Mouse (Mus musculus): ENCODE measurements around the gene Ttc25.
"Not testable (repeated sequence)": the region's sequence is repeated elsewhere in the genome, so short reads cannot be mapped to it uniquely, and the experiment has no call there.

Ttc25 gene

DNA sequence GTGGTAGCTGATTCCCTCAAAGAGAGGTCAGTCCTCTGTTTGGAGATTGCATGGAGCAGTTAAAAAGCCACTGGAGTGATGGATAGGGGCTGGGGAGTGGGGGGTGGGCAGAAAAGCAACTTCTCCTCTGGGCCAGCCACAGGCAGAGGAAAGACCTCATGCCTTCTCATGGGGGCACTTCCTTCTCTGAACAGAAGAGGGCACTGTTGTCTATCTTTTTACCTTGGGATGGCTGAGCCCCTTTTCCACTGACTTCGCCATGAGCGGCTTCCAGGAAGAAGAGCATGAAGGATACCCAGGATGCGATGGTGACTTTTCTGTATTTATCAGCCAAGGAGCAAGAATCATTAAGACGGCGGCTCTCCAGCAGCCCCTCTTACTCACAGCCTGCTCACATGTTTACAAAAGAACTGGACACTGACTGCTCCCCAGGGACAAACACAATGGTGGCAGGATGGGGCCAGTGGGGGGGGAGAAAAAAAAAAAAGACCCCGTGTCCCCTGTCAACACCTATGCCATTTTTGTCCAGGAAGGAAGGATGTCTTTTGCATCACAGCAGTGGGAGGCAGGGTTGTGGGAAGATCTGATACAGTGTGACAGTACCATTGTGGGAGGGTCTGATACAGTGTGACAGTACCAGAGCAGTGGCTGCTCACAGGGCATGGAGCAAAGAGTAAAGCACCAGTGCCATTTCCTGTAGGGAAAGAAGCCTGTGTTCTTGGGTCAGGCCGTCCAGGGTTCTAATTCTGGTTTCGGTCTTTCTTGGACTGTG, 25.2 kb downstream of the Ttc25 start:
- peak in 1 of 2 experiments; percentile 74 for DNase-seq (ENCODE audit: low spot score in 2 of 2)

DNA sequence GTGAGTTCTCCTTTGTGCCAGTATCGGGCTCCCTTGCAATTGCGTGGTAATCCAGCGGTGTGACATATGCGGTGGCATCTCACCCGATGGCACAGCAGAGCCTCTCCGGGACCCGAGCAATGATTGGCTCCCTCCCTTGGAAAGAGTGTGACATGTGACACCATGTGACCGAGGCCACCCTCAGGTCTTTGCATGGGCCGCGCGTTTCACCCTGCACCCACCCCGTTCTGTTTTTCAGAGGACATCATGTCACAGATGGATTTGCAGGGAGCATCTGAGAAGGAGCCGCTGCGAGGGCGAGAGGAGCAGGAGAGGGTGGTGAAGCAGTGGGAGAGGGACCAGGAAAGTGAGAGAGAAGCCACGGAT, 25.8 kb downstream of the Ttc25 start:
- DNase-seq (ENCODE audit: low spot score in 2 of 2): peak in 1 of 2 experiments; percentile 32

DNA sequence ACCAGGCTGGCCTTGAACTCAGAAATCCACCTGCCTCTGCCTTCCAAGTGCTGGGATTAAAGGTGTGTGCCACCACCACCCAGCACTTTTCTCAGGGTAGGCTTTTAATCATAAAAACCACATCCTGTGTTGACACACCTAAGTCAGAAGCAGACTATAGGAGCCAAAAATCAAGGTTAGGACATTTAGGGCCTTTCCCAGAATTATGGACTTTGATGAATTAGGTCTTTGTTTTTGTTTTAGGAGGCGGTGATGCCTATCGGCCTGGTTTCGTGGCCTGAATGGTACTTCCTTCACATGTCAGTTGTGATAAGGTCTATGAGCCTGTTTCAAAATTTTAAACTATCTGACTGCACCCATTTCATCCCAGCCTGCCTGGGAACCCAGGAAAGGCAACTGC, 28.8 kb downstream of the Ttc25 start:
- DNase-seq (ENCODE audit: low spot score in 2 of 2): no peak

DNA sequence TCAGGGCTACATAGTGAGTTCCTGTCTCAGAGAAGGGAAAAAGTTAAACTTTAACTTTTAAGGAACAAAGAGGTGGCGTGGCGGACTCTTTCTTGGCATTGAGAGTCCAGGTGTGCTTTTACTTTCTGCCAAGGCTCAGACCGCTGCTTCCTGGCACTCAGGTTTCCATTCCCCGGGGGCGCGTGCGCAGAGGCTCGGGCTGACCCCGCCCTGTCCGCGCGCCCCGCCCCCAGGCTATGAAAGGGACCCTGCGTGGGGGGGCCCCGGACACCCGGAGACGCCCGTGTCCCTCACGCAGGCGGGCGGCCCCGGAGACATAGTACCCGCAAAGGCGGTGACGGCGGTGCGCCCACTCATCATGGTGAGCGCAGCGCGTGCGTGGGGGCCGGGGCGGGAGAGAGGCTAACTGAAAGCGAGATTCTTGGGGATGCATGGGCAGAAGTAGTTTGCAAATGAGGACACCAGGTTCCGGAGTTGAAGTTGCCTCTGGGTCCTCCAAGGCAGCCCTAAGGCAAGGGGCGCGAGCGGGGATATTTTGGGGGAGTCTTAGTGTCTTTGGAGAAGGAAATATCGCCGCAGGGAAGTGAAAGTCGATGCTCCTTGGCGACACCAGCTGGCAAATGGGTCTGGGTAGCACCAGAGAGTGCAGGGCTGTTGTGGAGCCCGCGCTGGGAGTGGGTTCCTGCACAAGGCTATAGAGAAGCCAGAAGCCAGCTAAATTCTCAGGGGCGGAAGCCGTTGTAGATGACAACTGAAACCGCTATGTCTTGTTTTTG, 29.5 kb downstream of the Ttc25 start, which contains the start of gene Cnp:
Cnp (plus strand) TSS at position 197 of the 776 bp plus-strand sequence.
- DNase-seq (ENCODE audit: low spot score in 2 of 2): peak in 1 of 2 experiments; percentile 47

DNA sequence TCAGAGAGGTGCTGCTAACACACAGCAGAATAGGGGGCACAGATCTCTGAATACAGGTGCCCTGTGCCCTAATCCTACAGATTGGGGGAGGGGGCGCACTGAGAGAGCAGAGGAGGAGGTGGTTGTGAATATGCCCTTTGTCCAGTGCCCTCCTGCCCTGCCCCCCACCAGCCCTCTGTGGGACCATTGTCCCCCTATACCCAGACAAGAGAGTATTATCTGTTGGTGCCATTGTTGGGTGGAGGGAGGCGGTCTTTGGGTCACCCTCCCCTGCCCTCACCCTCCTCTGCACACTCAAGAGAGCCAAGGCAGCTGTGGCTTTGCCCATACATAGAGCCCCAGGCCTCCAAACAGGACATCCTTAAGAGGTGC, 30.1 kb downstream of the Ttc25 start:
- DNase-seq (ENCODE audit: low spot score in 2 of 2): no peak

DNA sequence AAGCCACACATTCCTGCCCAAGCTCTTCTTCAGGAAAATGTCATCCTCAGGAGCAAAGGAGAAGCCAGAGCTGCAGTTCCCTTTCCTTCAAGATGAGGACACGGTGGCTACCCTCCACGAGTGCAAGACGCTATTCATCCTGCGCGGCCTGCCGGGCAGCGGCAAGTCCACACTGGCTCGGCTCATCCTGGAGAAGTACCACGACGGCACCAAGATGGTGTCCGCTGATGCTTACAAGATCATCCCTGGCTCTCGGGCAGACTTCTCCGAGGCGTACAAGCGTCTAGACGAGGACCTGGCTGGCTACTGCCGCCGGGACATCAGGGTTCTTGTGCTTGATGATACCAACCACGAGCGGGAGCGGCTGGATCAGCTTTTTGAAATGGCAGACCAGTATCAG, 30.8 kb downstream of the Ttc25 start:
- DNase-seq (ENCODE audit: low spot score in 2 of 2): no peak

DNA sequence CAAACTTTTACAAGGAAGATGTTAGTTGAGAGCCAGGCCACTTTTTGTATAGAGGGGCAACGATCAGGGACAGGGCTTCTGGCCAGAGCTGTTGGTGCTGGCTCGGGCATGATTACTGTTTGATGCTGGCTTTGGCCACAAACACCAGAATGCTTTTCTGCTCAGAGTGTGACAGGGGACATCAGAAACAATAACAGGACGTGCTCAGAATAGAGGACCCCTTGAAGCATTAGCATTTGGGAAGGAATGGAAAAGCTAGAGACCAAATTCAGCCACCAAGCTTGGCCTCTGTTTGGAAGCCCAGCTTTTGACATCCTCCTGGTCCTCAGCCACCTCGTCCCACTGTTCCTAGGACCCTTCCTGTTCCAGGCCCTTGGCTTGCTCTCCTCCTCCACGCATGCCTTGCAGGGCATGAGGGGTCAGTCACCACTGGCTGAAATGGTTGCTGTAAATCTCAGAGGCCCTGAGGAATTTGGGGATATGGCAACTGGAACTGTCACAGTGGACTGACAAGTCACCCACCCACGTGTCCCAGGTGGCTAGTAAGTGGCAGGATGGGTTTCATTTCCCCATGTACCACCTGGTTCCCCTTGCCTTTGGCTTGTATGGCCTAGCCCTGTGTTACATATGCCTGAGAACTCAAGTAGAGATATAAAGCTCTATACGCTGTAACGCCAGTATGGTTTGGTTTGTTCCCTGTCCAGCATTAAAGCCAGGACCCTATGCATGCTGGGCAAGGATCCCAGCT, 32.6 kb downstream of the Ttc25 start:
- DNase-seq (ENCODE audit: low spot score in 2 of 2): no peak

DNA sequence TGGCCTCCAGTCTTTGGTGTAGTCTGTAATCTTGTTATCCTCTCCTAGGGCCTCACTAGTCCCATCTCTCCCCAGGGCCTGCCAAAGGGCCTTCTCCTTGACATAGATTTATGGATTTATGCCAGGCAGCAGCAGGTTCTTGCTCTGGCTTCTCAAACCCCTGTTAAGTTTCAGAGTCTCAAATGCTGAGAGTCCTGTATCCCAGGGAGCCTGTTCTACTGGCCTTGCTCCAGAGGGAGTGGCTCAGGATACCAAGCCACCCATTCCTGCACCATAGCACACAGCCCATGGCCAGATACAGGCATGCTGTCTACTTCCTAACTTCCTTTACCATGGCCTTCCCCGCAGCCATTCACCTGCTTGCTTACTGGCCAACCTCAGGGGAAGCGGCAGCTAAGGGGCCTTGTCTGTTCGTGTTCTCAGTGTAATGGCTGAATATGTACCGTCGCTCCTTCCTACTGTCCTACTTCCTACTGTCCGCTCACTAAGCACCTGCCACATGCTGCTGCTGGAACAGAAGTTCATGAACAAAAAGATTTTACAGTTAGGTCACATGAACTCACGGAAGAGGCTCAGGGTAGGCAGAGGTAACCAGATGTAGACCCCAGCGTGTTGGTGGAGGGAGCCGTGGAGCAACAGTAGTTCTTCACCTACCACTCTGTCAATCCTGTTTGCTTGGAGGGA, 33.9 kb downstream of the Ttc25 start:
- DNase-seq (ENCODE audit: low spot score in 2 of 2): no peak

DNA sequence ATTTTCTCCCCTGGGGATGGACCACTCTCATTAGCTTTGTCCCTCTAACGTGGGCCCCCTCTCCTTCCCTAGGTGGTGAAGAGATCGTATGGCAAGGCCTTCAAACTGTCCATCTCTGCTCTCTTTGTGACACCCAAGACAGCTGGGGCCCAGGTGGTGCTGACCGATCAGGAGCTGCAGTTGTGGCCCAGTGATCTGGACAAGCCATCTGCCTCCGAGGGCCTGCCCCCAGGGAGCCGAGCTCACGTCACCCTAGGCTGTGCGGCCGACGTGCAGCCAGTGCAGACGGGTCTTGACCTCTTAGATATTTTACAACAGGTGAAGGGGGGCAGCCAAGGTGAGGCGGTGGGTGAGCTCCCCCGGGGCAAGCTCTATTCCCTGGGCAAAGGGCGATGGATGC, 34.9 kb downstream of the Ttc25 start:
- DNase-seq (ENCODE audit: low spot score in 2 of 2): no peak

DNA sequence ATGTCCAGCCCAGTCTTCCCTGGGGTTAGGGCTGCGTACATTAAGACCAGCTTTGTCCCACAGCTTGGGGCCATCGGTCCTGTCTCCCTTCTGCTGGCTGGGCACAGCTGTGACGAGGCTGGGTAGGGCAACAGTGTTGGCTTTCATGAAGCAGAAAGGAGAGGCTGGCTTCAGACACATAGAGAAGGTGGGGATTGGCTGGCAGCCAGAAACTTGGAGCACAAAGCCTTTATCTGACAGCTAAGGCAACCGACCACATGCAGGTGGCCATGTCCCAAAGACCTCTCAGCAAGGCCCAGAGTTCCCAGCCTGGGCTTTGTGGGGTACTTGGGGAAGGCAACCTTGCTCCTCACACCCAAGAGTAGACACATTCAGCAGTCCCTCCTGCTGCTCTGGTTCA, 36.3 kb downstream of the Ttc25 start:
- peak in 1 of 2 experiments; percentile 56 for DNase-seq (ENCODE audit: low spot score in 2 of 2)

DNA sequence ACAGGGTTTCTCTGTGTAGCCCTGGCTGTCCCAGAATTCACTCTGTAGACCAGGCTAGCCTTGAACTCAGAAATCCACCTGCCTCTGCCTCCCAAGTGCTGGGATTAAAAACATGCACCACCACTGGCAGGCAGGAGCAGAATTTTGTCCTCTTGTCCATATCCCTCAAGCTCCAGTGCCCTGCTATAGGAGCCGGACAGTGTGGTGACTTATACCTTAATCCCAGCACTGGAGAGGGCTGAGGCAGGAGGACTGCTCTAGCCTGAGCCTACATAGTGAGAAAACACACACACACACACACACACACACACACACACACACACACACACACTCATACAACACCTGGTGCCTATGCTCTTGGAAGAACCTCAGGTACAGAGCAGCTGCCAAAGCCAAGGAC, 37.0 kb downstream of the Ttc25 start:
- not testable (repeated sequence) for DNase-seq (ENCODE audit: low spot score in 2 of 2)

DNA sequence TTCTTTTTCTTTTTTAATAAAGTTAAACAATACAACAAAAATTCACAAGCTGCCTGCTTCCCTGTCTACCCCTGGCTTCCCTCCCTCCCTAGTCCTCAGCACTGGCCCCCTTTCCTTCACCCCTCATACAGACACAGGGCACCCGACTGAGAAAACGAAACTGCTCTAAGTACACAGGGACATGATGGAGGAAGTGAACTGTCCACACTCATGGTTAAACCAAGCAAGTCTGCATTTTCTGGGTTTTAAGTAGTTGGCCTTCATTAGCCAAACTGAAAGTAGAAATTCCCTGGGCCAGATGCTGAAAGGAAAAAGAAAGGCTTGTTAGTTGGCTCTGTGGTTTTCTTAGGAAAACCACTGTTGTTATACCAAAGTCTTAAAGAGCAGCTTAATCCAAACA, 37.4 kb downstream of the Ttc25 start:
- no peak for DNase-seq (ENCODE audit: low spot score in 2 of 2)

DNA sequence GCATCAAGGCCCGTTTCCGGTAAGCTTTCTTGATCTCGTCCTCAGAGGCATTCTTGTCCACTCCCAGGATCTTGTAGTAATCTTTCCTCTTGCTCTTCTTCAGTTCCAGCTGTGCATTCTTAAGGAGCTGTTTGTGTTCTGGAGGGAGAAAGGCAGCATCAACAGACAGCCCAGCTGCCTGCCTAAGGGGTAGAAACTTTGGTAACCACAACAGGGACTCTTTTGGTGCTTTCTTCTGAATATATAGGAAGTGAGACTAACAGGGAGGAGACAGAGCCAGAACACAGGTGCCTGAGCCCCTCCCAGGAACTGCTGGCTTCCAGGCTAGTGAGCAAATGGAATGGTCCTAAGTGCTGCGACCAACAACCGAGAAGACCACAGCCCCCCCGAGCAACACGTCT, 39.2 kb downstream of the Ttc25 start:
- DNase-seq (ENCODE audit: low spot score in 2 of 2): no peak

DNA sequence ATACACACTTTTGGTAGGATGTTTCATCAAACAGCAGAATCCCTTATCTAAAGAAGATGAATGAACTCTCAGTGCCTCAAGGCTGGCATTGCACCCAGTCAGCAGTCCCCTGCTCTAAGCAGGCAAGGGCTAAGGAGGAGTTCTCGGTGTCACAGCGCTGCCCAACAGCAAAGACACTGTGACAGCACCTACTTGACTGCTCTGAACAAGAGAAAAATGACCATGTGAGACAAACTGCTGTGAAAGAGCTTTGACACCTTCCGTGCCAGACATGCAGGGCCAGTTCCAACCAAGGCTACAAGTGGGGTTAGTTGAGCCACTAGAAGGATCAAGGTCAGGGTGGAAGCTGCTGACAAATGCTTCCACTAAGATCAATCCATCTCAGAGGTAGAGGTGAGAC, 39.7 kb downstream of the Ttc25 start:
- DNase-seq (ENCODE audit: low spot score in 2 of 2): no peak

DNA sequence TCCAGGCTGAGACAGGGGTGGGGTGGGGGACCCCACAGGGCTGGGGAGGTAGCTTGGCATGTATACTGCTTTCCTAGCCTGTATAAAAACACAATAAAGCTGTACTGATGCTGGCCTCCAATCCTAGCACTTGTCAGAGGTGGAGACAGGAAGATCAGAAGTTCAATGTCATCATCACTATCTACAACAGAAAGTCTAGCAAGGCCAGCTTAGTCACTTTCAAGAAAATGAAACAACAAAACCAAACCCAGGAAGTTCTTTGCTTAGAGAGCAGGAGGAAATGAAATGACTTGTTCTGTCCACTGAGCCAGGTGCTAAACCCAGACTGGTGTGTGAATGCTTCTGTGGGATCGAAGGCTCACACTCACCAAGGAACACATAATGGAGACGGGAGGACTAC, 43.1 kb downstream of the Ttc25 start:
- DNase-seq (ENCODE audit: low spot score in 2 of 2): no peak

DNA sequence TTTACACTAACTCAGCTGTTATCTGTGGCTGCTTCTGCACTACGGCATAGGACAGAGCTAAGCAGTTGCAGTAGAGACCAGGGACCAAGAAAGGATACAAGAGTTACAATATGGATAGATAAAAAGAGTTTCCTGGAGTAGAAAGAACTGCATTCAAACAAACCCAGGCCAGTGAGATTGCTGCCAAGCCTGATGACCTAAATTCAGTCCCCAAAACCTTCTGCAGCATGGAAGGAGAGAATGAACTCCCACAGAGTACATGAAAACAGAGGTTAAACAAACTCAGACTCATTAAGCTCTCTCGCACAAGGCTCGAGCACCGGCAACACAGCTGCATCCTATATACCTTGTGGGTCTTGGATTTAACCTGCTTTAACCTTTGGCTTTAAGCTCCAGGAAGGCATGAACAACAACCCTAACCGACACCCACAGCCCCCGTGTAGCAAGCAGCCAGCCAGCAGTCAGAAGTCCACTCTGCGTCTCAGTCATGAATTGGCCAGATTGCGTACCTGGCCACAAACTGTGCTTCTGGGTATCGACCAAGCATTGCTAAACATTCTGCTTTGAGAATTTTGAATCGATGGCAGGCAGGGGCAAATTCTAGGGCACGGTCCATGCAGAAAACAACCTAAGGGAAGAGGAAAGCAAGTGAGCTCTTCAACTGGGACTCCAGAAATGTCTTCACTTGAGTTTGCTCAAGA, 47.1 kb downstream of the Ttc25 start:
- DNase-seq (ENCODE audit: low spot score in 2 of 2): no peak

DNA sequence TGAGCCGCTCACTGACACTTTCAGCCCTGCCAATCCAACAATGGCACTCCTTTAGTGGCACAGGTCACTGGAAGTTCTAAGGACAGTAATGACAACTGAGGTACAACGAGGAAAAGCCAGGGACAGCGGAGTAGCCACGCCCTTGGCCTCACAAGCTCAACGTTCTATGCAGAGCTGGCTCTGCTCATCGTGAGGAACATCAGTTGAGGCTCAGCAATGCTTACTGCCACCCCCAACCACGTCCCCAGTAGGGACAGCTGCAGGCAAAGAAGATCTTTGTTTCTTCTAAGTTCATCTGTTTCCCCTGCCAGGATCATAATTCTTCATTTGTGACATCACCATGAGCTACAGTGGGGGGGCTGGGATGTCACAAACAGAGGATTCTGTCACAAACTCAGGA, 49.2 kb downstream of the Ttc25 start:
- DNase-seq (ENCODE audit: low spot score in 2 of 2): no peak

DNA sequence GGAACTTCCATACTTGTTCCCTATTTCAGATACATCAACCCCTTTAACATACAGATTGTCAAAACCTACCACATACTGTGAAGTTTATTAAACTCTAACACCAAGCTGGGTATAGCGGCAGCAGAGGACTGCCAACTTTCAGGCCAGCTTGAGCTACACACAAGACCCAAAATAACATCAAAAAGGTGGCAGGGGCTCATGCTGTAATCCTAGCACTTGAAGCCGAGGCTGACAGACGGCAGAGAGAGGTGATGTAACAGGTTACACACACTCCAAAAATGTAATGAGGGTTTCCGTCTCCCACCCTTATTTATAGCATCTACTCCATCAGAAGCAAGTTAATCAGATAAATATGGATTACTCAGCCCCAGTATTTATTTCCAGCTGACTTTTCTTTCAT, 50.1 kb downstream of the Ttc25 start:
- DNase-seq (ENCODE audit: low spot score in 2 of 2): no peak

DNA sequence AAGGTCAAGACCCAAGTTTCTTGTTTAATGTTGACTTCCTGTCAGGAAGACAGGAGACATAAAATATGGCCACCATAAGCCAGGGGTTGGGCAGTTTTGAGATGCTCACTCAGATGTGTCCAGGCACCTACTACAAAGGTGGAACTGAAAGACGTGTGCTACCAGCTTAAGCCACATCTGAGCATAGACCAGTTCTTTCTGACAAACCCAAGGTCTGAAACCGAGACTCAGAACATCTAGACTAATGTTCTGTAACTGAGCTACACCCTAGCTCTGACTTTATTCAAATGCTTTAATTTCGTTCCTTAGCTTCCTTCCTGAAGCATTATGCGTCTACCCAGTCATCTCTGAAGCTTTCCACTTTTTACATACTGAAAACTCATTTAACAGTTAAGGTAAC, 52.7 kb downstream of the Ttc25 start:
- DNase-seq (ENCODE audit: low spot score in 2 of 2): no peak

DNA sequence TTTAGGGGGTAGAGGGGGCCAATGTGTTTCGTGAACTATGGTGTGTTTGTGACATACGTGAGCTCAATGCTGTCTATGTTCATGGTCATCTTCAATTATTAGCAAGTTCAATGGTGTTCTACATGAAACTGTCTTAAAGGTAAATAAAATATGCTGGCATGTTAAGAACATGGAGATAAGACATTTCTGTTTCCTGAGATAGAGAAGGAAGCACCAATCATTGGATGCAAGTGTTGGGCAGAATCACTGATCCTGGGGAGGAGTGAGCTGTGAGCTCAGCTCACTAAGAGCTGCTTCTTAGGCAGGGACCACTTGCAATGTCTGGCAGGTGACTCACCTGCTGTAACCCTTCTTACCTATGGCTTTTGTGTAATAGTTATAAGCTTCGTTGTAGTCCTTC, 56.0 kb downstream of the Ttc25 start:
- DNase-seq (ENCODE audit: low spot score in 2 of 2): no peak

DNA sequence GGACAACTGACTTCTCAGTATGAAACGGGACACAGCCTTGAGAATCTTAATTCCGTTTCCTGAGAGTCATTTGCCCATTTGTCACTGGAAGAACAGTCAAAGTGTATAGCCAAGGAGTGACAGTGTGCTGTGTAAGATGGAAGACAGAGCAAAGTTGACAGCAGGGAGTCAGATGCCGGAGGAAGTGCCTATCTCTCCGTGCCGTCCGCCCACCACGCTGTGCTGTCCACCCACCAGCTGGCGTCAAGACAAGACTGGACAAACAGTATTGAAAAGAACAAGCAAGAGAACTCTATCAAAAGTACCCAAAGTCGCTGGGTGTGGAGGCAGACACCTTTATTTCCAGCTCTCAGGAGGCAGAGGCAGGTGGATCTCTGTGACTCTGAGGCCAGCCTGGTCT, 57.7 kb downstream of the Ttc25 start:
- DNase-seq (ENCODE audit: low spot score in 2 of 2): no peak
